Comparison of ENCODE assay signal across 10 mouse cellular contexts in genomic region chr11:78181830-78182357, GRCm38 (mm10). TPM values are rescaled to one million over a fixed set of nuclear protein-coding genes. Genes with fewer than 3 reads are reported as not detected.
DNase-seq lines count a peak whose midpoint lies in the region; ATAC-seq and TF ChIP-seq lines count a peak whose summit lies in the region.
"Had no signal": no experiment of that assay in that cellular context is flagged by ENCODE, and none has a peak within 500 bp of the region (broad histone marks: within the 10 kb centered on the region; RNA-seq: fewer than 3 reads in every experiment).

No protein-coding gene starts in this region.

- no peak for TF ChIP-seq POLR2A in cortical plate, adult 2 months (IDR thresholded peaks at IDR 0.05; ENCODE audit: extremely low read depth, insufficient read depth, low read length)
- TF ChIP-seq POLR2A in thymus, adult 2 months (IDR thresholded peaks at IDR 0.05; ENCODE audit: control insufficient read depth, extremely low read depth, insufficient read depth, low read length, poor library complexity), result no peak

- TF ChIP-seq CTCF in cortical plate, adult 2 months (IDR thresholded peaks at IDR 0.05; ENCODE audit: extremely low read depth, insufficient read depth, low read length), result no peak
- no peak for TF ChIP-seq CTCF in hindbrain, postnatal 0 days (IDR thresholded peaks at IDR 0.05; ENCODE audit: low read depth)
- no peak for TF ChIP-seq CTCF in thymus, adult 2 months (IDR thresholded peaks at IDR 0.05; ENCODE audit: borderline replicate concordance, control insufficient read depth, extremely low read depth, insufficient read depth, low read length, poor library complexity)

- no peaks in the 10 kb centered on the region for H3K9me3 ChIP-seq in heart, embryonic 16.5 days (replicated peaks; ENCODE audit: control insufficient read depth, low read length)
- H3K9me3 ChIP-seq in hindbrain, postnatal 0 days (ENCODE audit: low read length), result no peaks in the 10 kb centered on the region
- no peaks in the 10 kb centered on the region for H3K9me3 ChIP-seq in midbrain, embryonic 15.5 days

- peak overlapping the region; percentile 76 for H3K4me2 ChIP-seq in heart, embryonic 16.5 days (ENCODE audit: low read depth, low read length)
- H3K4me2 ChIP-seq in hindbrain, postnatal 0 days (ENCODE audit: low read depth, low read length), result peak overlapping the region; percentile 70
- peak overlapping the region; percentile 69 for H3K4me2 ChIP-seq in midbrain, embryonic 15.5 days

- H3K36me3 ChIP-seq in heart, embryonic 16.5 days (ENCODE audit: control insufficient read depth, insufficient read depth), result peaks cover 23% of the 10 kb centered on the region
- H3K36me3 ChIP-seq in hindbrain, postnatal 0 days (ENCODE audit: insufficient read depth, low read length), result peaks cover 22% of the 10 kb centered on the region
- peaks cover 17% of the 10 kb centered on the region for H3K36me3 ChIP-seq in midbrain, embryonic 15.5 days (replicated peaks)
- H3K36me3 ChIP-seq in thymus, adult 2 months (ENCODE audit: control insufficient read depth, insufficient read depth, low read length), result peaks cover 17% of the 10 kb centered on the region

- peak overlapping the region; percentile 96 for H3K4me3 ChIP-seq in heart, embryonic 16.5 days (ENCODE audit: low read length)
- peak overlapping the region; percentile 55; the same call in 1 of the 2 replicates for H3K4me3 ChIP-seq in cortical plate, adult 2 months (ENCODE audit: insufficient read depth, low read length)
- peak overlapping the region; percentile 77 for H3K4me3 ChIP-seq in hindbrain, postnatal 0 days (ENCODE audit: low read length)
- peak overlapping the region; percentile 81 for H3K4me3 ChIP-seq in midbrain, embryonic 15.5 days
- no peak overlapping the region for H3K4me3 ChIP-seq in thymus, adult 2 months (ENCODE audit: control insufficient read depth, insufficient read depth, low read length)

- no peak for ATAC-seq in heart, embryonic 16.5 days (replicated peaks; ENCODE audit: extremely low read depth, insufficient read depth, low FRiP score)
- no peak for ATAC-seq in hindbrain, postnatal 0 days
- no peak for ATAC-seq in midbrain, embryonic 15.5 days (replicated peaks)
- ATAC-seq: Patski had no signal

- H3K9ac ChIP-seq in heart, embryonic 16.5 days (ENCODE audit: low read length), result peak overlapping the region; percentile 96
- H3K9ac ChIP-seq in hindbrain, postnatal 0 days (replicated peaks; ENCODE audit: low read length), result peak overlapping the region; percentile 75
- peak overlapping the region; percentile 92; the same call in 1 of the 2 replicates for H3K9ac ChIP-seq in midbrain, embryonic 15.5 days

- 44% methylated on average over 2 of the region's 2 CpGs for WGBS in heart, embryonic 16.5 days
- WGBS in hindbrain, postnatal 0 days, result 46% methylated on average over 2 of the region's 2 CpGs
- 57% methylated on average over 2 of the region's 2 CpGs for WGBS in midbrain, embryonic 15.5 days
- WGBS in thymus, adult 2 months, result 62% methylated on average over 2 of the region's 2 CpGs

- H3K4me1 ChIP-seq in heart, embryonic 16.5 days (ENCODE audit: control insufficient read depth, insufficient read depth, low read length), result peaks cover 34% of the 10 kb centered on the region
- 0 out of 2 replicates have a peak, but pooled peaks cover 2% of the 10 kb centered on the region for H3K4me1 ChIP-seq in cortical plate, adult 2 months (ENCODE audit: control insufficient read depth, insufficient read depth, low read length)
- H3K4me1 ChIP-seq in hindbrain, postnatal 0 days (ENCODE audit: insufficient read depth, low read length), result peaks cover 17% of the 10 kb centered on the region
- peaks cover 48% of the 10 kb centered on the region for H3K4me1 ChIP-seq in midbrain, embryonic 15.5 days
- H3K4me1 ChIP-seq in thymus, adult 2 months (replicated peaks; ENCODE audit: control insufficient read depth, insufficient read depth, low read length), result peaks cover 14% of the 10 kb centered on the region

- no peak for DNase-seq in heart, adult 9 months (ENCODE audit: low spot score in 2 of 2)
- no peak for DNase-seq in hindbrain, postnatal 0 days (ENCODE audit: low spot score)
- DNase-seq in adrenal gland, adult 2 months, result no peak
- DNase-seq in thymus, adult 2 months, result no peak
- no peak for DNase-seq in cerebellum, adult 11 months
- DNase-seq: thymus, postnatal 36 days had no signal

- no peaks in the 10 kb centered on the region for H3K27me3 ChIP-seq in heart, embryonic 16.5 days (ENCODE audit: control insufficient read depth, insufficient read depth, low read length)
- H3K27me3 ChIP-seq in hindbrain, postnatal 0 days (ENCODE audit: insufficient read depth, low read length), result no peaks in the 10 kb centered on the region
- no peaks in the 10 kb centered on the region for H3K27me3 ChIP-seq in midbrain, embryonic 15.5 days (replicated peaks)
- H3K27me3 ChIP-seq in thymus, adult 2 months (ENCODE audit: control insufficient read depth, insufficient read depth, low read length), result no peaks in the 10 kb centered on the region; the same call in 1 of the 2 replicates
- H3K27me3 ChIP-seq: Patski had no signal

- no peak overlapping the region for H3K27ac ChIP-seq in heart, embryonic 16.5 days (ENCODE audit: low read length)
- H3K27ac ChIP-seq in cortical plate, adult 2 months (ENCODE audit: insufficient read depth, low read length), result no peak overlapping the region
- no peak overlapping the region for H3K27ac ChIP-seq in hindbrain, postnatal 0 days
- no peak overlapping the region for H3K27ac ChIP-seq in midbrain, embryonic 15.5 days
- no peak overlapping the region for H3K27ac ChIP-seq in thymus, adult 2 months (ENCODE audit: control insufficient read depth, insufficient read depth, low read length)

RNA-seq across cellular contexts. Expression of gene Rpl23a, which starts 1.5 kb away (rescaled TPM):
- 708 and 711 TPM in 2 replicates for polyA plus RNA-seq in heart, embryonic 16.5 days (2015; fragmentation: Nextera tagmentation; extraction: Ambion mirVana)
- polyA plus RNA-seq in cortical plate, adult 2 months (2012; rRNA removed), result 1,200 and 1,274 TPM in 2 replicates
- total RNA-seq in hindbrain, postnatal 0 days (2014; rRNA removed), result 418 and 469 TPM in 2 replicates
- 906 and 915 TPM in 2 replicates for polyA plus RNA-seq in hindbrain, postnatal 0 days (2015; fragmentation: Nextera tagmentation; extraction: Ambion mirVana)
- 695 and 703 TPM in 2 replicates for polyA plus RNA-seq in midbrain, embryonic 15.5 days (2015; fragmentation: Nextera tagmentation; extraction: Ambion mirVana)
- total RNA-seq in adrenal gland, adult 2 months (2021), result 1,000 to 10,000 TPM; 1,792 to 2,242 TPM
- 21.4 and 29.1 TPM in 2 replicates for polyA plus RNA-seq in adrenal gland, adult 2 months (2012; rRNA removed)
- polyA plus RNA-seq in thymus, adult 2 months (2012; rRNA removed), result 193 and 312 TPM in 2 replicates

RNA-seq across cellular contexts. Expression of gene Tlcd1, which starts 5.4 kb away (rescaled TPM):
- 14.2 and 16.1 TPM in 2 replicates for polyA plus RNA-seq in heart, embryonic 16.5 days (2015; fragmentation: Nextera tagmentation; extraction: Ambion mirVana)
- polyA plus RNA-seq in cortical plate, adult 2 months (2012; rRNA removed), result 83.0 and 84.4 TPM in 2 replicates
- 37.5 and 46.1 TPM in 2 replicates for total RNA-seq in hindbrain, postnatal 0 days (2014; rRNA removed)
- polyA plus RNA-seq in hindbrain, postnatal 0 days (2015; fragmentation: Nextera tagmentation; extraction: Ambion mirVana), result 36.8 and 42.6 TPM in 2 replicates
- 7.4 and 7.6 TPM in 2 replicates for polyA plus RNA-seq in midbrain, embryonic 15.5 days (2015; fragmentation: Nextera tagmentation; extraction: Ambion mirVana)
- total RNA-seq in adrenal gland, adult 2 months (2021), result 10 to 100 TPM; 40.4 to 61.5 TPM
- 319 and 423 TPM in 2 replicates for polyA plus RNA-seq in adrenal gland, adult 2 months (2012; rRNA removed)
- 30.0 and 33.1 TPM in 2 replicates for polyA plus RNA-seq in thymus, adult 2 months (2012; rRNA removed)

RNA-seq across cellular contexts. Expression of gene Nek8, which starts 5.4 kb away (rescaled TPM):
- 17.7 TPM in 2 replicates for polyA plus RNA-seq in heart, embryonic 16.5 days (2015; fragmentation: Nextera tagmentation; extraction: Ambion mirVana)
- polyA plus RNA-seq in cortical plate, adult 2 months (2012; rRNA removed), result 5.4 and 6.2 TPM in 2 replicates
- total RNA-seq in hindbrain, postnatal 0 days (2014; rRNA removed), result 7.6 and 11.8 TPM in 2 replicates
- 7.3 and 7.7 TPM in 2 replicates for polyA plus RNA-seq in hindbrain, postnatal 0 days (2015; fragmentation: Nextera tagmentation; extraction: Ambion mirVana)
- 6.5 and 7.3 TPM in 2 replicates for polyA plus RNA-seq in midbrain, embryonic 15.5 days (2015; fragmentation: Nextera tagmentation; extraction: Ambion mirVana)
- 10 to 100 TPM in 1 of 2 experiments, 1 to 10 TPM in 1; 6.5 to 12.1 TPM for total RNA-seq in adrenal gland, adult 2 months (2021)
- polyA plus RNA-seq in adrenal gland, adult 2 months (2012; rRNA removed), result 26.7 and 30.5 TPM in 2 replicates
- 27.0 and 27.4 TPM in 2 replicates for polyA plus RNA-seq in thymus, adult 2 months (2012; rRNA removed)

RNA-seq across cellular contexts. Expression of gene Rab34, which starts 6.3 kb away (rescaled TPM):
- polyA plus RNA-seq in heart, embryonic 16.5 days (2015; fragmentation: Nextera tagmentation; extraction: Ambion mirVana), result 51.5 and 60.8 TPM in 2 replicates
- polyA plus RNA-seq in cortical plate, adult 2 months (2012; rRNA removed), result 46.6 and 56.0 TPM in 2 replicates
- 85.6 and 96.4 TPM in 2 replicates for total RNA-seq in hindbrain, postnatal 0 days (2014; rRNA removed)
- polyA plus RNA-seq in hindbrain, postnatal 0 days (2015; fragmentation: Nextera tagmentation; extraction: Ambion mirVana), result 63.5 and 76.2 TPM in 2 replicates
- 56.3 and 61.5 TPM in 2 replicates for polyA plus RNA-seq in midbrain, embryonic 15.5 days (2015; fragmentation: Nextera tagmentation; extraction: Ambion mirVana)
- 10 to 100 TPM; 64.7 to 99.1 TPM for total RNA-seq in adrenal gland, adult 2 months (2021)
- polyA plus RNA-seq in adrenal gland, adult 2 months (2012; rRNA removed), result 240 and 334 TPM in 2 replicates
- 15.4 and 18.5 TPM in 2 replicates for polyA plus RNA-seq in thymus, adult 2 months (2012; rRNA removed)

RNA-seq across cellular contexts. Expression of gene Proca1, which starts 11.3 kb away (rescaled TPM):
- 2.4 and 2.6 TPM in 2 replicates for polyA plus RNA-seq in heart, embryonic 16.5 days (2015; fragmentation: Nextera tagmentation; extraction: Ambion mirVana)
- 6.2 TPM in 2 replicates for polyA plus RNA-seq in cortical plate, adult 2 months (2012; rRNA removed)
- 1.9 and 4.9 TPM in 2 replicates for total RNA-seq in hindbrain, postnatal 0 days (2014; rRNA removed)
- 5.6 and 5.8 TPM in 2 replicates for polyA plus RNA-seq in hindbrain, postnatal 0 days (2015; fragmentation: Nextera tagmentation; extraction: Ambion mirVana)
- polyA plus RNA-seq in midbrain, embryonic 15.5 days (2015; fragmentation: Nextera tagmentation; extraction: Ambion mirVana), result 1.7 and 2.2 TPM in 2 replicates
- 10 to 100 TPM; 20.5 to 24.4 TPM for total RNA-seq in adrenal gland, adult 2 months (2021)
- 1.2 and 1.6 TPM in 2 replicates for polyA plus RNA-seq in adrenal gland, adult 2 months (2012; rRNA removed)
- 0.23 and 0.66 TPM in 2 replicates for polyA plus RNA-seq in thymus, adult 2 months (2012; rRNA removed)
